Mouse (Mus musculus) heart, postnatal 14 days (tissue): ENCODE measurements at regions not wholly inside any gene's neighbourhood (a gene's known extent, or its start where the extent isn't known, plus 50 kb on each side); places are given as distances from the start of the nearest gene placed in this dataset.

Experiments
- DNase-seq, 2 experiments: peaks; one replicate each; pipeline ENCODE4 v3.0.0; 2021 to 2022
- intact Hi-C: fragments of 180-260 bp; cut with DNase I; formaldehyde crosslinking; loops from one replicate; pipeline ENCODE4 v1.15.1; 2025

DNA sequence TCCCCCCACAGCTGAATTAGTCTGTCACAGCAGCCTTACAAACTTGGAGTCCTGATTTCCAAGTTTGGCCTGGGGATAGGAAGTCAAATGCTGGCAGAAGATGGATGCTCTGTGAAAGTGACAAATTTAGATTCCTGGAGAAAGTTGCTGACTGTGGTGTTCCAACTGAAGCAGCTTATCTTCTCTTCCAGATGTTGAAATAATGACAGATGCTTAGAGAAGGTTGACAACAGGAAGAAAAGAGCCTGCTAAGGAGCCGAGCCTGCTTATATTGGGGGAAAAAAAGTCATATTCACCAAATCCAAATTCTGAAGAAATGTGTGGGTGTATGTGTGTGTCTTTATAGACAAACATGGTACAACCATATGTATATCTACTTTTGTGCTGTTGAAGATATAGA lies 1380.4 kb upstream of the Cdh8 start:
- intact Hi-C loops: no loop called here
- no peak for DNase-seq

DNA sequence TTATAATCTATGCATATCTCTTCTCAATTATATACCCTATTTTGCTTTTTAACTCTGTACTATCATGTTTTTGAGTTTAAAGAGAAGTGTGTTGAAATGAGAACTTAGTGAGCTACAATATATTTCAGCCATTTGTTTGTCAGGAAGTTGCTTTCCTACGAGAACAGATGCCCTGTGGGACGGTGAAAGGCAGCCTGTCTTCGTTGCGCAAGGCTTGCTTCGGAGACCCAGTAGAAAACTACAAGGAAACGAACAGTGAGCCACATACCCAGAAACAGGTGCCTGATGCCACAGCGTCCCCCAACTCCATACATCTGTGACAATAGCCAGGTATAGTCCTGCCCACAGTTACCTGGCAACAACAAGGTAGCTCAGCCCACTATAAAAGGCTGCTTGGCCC lies 1377.7 kb upstream of the Cdh8 start:
- intact Hi-C loops: no loop called here
- no peak for DNase-seq

DNA sequence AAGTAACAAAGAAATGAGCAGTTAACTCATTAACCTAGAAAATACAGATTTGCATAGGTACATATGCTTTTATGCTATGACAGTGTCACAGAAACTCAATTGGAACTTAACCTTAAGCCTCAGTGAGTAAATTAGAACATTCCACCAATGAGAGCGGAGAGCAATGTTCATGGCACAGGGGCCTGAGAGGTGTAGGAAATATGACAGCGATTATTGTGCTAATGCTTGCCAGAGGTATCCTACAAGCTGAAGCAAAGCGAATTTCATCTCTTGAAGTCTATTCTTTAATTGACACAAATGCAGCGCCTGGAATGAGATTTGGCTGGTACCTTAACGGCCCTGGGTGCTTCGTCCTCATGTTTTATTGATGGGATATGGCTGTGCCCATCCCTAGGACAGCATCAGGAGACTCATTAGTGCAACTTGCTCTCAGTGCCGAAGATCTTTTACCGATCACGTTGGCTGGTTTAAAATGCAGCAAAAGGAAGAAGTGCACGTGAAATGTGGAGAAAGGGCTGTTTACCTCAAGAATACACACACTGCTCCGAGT lies 1374.4 kb upstream of the Cdh8 start:
- intact Hi-C loops: no loop called here
- DNase-seq: no peak

- intact Hi-C loops: no loop called here
- no peak for DNase-seq
These were observed 1371.9 kb upstream of the Cdh8 start for GRCm38 (mm10) chr8:100788132-100788531.

GRCm38 (mm10) chr8:100772742-100773370 lies 1356.6 kb upstream of the Cdh8 start:
- intact Hi-C loops: no loop called here
- peak; percentile 4 to 27 for DNase-seq

DNA sequence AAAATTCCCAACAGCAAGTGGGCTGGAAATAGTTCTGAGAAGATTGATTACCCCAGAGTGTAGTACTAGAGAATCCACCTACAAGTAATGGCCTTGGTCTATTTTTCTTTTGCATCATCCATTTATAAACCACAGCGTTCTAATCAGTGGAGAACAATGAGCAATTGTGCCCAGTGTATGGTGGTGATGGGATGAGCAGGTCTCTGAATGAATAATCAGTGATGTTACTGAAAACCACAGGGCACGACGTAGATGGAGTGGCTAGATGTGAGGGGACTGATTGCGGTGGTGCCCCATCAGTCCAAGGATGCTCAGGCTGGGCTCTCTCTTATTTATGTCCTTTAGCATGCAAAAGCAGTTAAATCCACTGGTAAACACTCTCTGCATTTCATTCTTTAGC lies 1353.3 kb upstream of the Cdh8 start:
- no peak for DNase-seq
- intact Hi-C loops: no loop called here

DNA sequence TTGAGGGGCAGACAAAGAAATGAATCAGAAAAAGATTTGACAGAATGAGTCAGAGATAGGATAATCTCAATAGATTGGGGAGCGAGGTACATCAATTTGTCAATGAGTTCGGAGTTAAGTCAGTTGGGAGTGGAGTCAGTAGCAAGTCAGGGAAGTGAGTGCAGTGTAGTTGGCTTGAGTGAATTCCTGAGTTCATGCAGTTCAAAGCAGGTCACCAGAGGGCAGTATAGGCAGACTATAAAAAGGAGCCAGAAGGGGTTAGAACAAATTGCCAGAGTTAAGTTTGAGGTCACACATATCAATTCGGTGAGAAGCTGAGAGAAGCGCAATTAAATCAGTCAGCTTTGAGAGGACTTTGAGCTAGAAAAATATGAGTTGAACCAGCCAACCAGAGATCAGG lies 1317.7 kb upstream of the Cdh8 start:
- DNase-seq: no peak
- intact Hi-C loops: no loop called here

DNA sequence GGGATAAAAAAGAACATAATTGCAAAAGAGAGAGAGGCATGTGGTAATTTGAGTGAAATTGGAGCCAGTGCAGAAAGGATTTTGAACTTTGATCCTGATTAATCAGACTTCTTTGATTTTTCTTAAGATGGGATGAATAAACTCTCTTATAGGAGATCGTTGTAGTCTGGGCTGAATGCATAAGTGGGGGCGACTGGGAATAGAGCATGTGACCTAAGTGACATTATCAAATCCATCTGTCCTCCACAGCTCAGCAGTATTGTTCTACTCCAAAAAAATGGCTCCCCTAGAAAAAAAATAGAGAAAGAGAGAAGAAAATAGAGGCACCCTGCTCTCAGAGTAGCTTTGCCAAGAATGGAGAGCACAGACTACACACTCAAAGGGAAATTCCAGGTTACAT lies 1286.1 kb upstream of the Cdh8 start:
- intact Hi-C loops: no loop called here
- no peak for DNase-seq

- DNase-seq: no peak
- intact Hi-C loops: no loop called here
These were observed 1278.8 kb upstream of the Cdh8 start for GRCm38 (mm10) chr8:100695043-100695442.

DNA sequence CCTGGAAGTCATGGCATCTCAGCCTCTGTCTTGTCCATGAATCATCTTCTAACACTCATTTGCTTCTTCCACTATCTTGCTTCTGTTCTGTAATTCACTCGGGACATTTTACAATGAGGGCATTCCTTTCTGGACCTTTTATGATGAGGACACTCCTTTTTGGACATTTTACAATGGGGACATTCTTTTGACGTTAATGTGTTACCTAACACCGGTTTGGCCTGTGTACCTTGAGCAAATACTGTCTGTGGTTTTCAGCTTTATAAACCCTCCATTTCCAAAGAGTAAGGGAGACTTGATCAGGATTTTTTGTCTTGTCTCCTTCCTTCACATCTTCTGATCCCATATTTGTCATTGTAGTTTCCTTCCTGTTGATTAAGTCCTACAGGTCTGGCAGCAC lies 1262.3 kb upstream of the Cdh8 start:
- intact Hi-C loops: no loop called here
- no peak for DNase-seq
